Mouse (Mus musculus) liver, embryonic 14.5 days (tissue): ENCODE measurements at regions not wholly inside any gene's neighbourhood (a gene's known extent, or its start where the extent isn't known, plus 50 kb on each side); places are given as distances from the start of the nearest gene placed in this dataset.

Source experiments
- ATAC-seq: fragments of 200-750 bp; cut with Nextera tagmentation; 2 replicates; pipeline ENCODE4 v1.8.0; 2017; ENCODE audit warnings: moderate number of reproducible peaks, mild to moderate bottlenecking, moderate library complexity; ENCODE audit not compliant: insufficient read depth
- DNase-seq, 3 experiments: peaks; one replicate each; pipeline ENCODE4 v3.0.0-alpha.2; 2012 to 2013; ENCODE audit warnings: low read depth in 3 of 3, low spot score in 3 of 3
- H3K27ac ChIP-seq: fragments of 300-500 bp; sonication (generic); 2 replicates; pipeline ENCODE4 v1.5.1; 2014; ENCODE audit warnings: moderate library complexity, mild to moderate bottlenecking, control low read depth, inconsistent platforms
- H3K27me3 ChIP-seq: fragments of 300-500 bp; sonication (generic); 2 replicates; pipeline ENCODE4 v1.6.1; 2014; ENCODE audit warnings: mild to moderate bottlenecking, low read length, moderate library complexity; ENCODE audit not compliant: control insufficient read depth, insufficient read depth
- H3K36me3 ChIP-seq: fragments of 300-500 bp; sonication (generic); replicated peaks from 2 replicates; pipeline ENCODE4 v1.6.1; 2014; ENCODE audit warnings: low read depth; ENCODE audit not compliant: control insufficient read depth, insufficient read depth
- H3K4me1 ChIP-seq, 2 experiments: fragments of 200-500 bp in 1 of 2; fragments of 300-500 bp in 1 of 2; sonication (generic) in 1 of 2; replicated peaks; 2 replicates each; pipeline ENCODE4 v1.6.1; 2012 to 2014; ENCODE audit warnings: antibody characterized with exemption in 1 of 2, inconsistent platforms in 1 of 2, low read length in 1 of 2; ENCODE audit not compliant: control insufficient read depth in 2 of 2, insufficient read depth in 2 of 2
- H3K4me2 ChIP-seq: fragments of 300-500 bp; sonication (generic); 2 replicates; pipeline ENCODE4 v1.6.1; 2014; ENCODE audit warnings: low read depth, mild to moderate bottlenecking, control low read depth, moderate library complexity
- H3K4me3 ChIP-seq, 2 experiments: fragments of 200-500 bp in 1 of 2; fragments of 300-500 bp in 1 of 2; sonication (generic) in 1 of 2; 2 replicates each; pipeline ENCODE4 v1.5.1; 2012 to 2014; ENCODE audit warnings: low read depth in 2 of 2, low read length in 2 of 2, mild to moderate bottlenecking in 2 of 2, control low read depth in 1 of 2, inconsistent platforms in 1 of 2, moderate library complexity in 1 of 2; ENCODE audit not compliant: insufficient read depth in 1 of 2
- H3K9ac ChIP-seq: fragments of 300-500 bp; sonication (generic); replicated peaks from 2 replicates; pipeline ENCODE4 v1.6.1; 2014; ENCODE audit warnings: mild to moderate bottlenecking, control low read depth, moderate library complexity
- H3K9me3 ChIP-seq: fragments of 300-500 bp; sonication (generic); 2 replicates; pipeline ENCODE4 v1.6.1; 2016; ENCODE audit warnings: low read length, mixed read lengths; ENCODE audit not compliant: control insufficient read depth
- CTCF ChIP-seq: IDR thresholded peaks from 2 replicates; pipeline ENCODE4 v1.5.1; 2016; ENCODE audit warnings: antibody characterized with exemption, low read depth, control low read depth
- EP300 ChIP-seq: IDR thresholded peaks from 2 replicates; pipeline ENCODE4 v1.6.1; 2016; ENCODE audit warnings: antibody characterized with exemption, low read depth
- WGBS: fragments of 180-500 bp; shearing (Covaris S2); extraction: QIAGEN DNeasy Blood & Tissue Kit; methylation state at CpG from one replicate; pipeline ENCODE4 v1.1.7; 2014; ENCODE audit not compliant: insufficient replicate concordance; 5-methylcytosine and 5-hydroxymethylcytosine counted together

DNA sequence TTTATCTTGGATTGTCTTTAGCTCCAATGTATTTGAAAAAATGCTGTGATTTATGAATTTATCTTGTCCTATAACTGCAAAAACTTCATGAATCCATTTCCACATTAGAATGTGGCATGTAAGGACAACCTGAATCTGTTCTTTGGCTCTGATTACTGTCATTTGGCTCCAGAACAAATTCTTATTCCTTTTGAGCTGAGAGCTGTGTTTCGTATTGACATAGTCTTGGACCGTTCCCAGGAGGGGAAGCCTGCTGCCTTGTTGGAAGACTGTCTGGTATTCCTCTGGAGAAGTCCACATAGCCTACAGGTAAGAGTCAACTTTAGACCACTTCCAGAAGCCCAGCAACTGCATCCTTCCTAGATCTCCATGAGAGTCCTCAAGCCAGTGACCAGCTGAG lies 109.4 kb upstream of the Foxa2 start:
- Histone ChIP-seq H3K4me2 (no peak overlapping the region), H3K9ac (no peak overlapping the region), H3K27me3 (no peaks in the 10 kb centered on the region), H3K4me1 (no peaks in the 10 kb centered on the region), H3K27ac (no peak overlapping the region), H3K9me3 (no peaks in the 10 kb centered on the region), H3K4me3 (no peak overlapping the region), H3K36me3 (no peaks in the 10 kb centered on the region)
- TF ChIP-seq CTCF, result no peak
- no peak for TF ChIP-seq EP300
- no peak for DNase-seq
- 64% methylated on average over 2 of the region's 2 CpGs for whole genome bisulfite sequencing
- no peak for ATAC-seq

DNA sequence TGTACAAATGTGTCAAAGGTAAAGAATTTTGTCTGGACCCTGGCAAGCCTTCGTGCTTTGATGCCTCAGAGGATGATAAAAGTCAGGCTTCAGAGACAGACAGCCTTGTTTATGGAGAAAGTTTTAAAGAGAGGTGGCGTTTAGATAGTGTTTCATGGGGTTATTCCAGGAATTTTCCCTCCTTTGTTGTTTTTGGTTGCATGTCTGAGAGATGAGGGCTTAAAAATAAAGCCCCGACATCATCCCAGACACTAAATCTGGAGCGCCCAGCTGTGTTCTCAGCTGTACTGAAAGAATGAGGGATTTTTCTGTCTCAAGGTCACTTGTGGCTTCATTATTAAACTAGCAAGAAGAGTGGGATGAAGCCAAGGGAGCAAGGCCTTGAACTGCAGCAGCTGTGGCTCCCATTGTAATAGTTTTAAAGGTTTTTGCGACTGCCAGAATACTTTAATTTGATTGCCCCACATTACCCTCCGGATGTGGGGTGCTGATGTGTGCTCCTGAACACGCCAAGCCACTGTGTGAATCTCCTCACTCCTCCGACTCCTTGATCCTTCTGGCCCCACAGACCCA lies 112.3 kb upstream of the Foxa2 start:
- H3K27ac ChIP-seq, result no peak overlapping the region
- no peak overlapping the region for H3K4me2 ChIP-seq
- 60% methylated on average over 8 of the region's 8 CpGs for WGBS
- H3K9ac ChIP-seq, result no peak overlapping the region
- no peaks in the 10 kb centered on the region for H3K27me3 ChIP-seq
- DNase-seq (no peak), ATAC-seq (no peak)
- TF ChIP-seq CTCF, result no peak
- no peak for TF ChIP-seq EP300
- H3K4me3 ChIP-seq, result no peak overlapping the region
- no peaks in the 10 kb centered on the region for H3K9me3 ChIP-seq
- H3K36me3 ChIP-seq, result no peaks in the 10 kb centered on the region
- no peaks in the 10 kb centered on the region for H3K4me1 ChIP-seq

DNA sequence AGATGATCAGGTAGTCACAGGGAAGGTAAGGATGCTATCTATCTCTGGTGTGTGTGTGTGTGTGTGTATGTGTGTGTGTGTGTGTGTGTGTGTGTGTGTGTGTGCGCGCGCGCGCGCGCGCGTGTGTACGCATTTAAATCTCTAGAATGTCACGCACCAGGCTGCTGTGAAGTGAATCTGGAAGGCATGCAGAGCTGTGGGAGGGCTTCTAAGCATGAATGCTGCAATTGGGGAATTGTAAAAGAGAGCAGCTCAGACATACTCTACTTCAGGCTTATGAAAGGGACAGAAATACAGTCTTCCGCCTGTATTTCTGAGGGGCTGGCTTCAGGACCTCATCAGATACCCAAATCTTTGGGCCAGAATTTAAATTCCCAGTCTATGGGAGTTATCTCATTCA lies 114.2 kb upstream of the Foxa2 start:
- Histone ChIP-seq H3K27me3 (no peaks in the 10 kb centered on the region), H3K4me1 (no peaks in the 10 kb centered on the region), H3K9me3 (no peaks in the 10 kb centered on the region), H3K9ac (no peak overlapping the region), H3K27ac (no peak overlapping the region), H3K4me3 (no peak overlapping the region), H3K4me2 (no peak overlapping the region), H3K36me3 (no peaks in the 10 kb centered on the region)
- DNase-seq (no peak), ATAC-seq (no peak)
- WGBS, result 89% methylated on average over 12 of the region's 12 CpGs
- no peak for TF ChIP-seq EP300
- no peak for TF ChIP-seq CTCF

DNA sequence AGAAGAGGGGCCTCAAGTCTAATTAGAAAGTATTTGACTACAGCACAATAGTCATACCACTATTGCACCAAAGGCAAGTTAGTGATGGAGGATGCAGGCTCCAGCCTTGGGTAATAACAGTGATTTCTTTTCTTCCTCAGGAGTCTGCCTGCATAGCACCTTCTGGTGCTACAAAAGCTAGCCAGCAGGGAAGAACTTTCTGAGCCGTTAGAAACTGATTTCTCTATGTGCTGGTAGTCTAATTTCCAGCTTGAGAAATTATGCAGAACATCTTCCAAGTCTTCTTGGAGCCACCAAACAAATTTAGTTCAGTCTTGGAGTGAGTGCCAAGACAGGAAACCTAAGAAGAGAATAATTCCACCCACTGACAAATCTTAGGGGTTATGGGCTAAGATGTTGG lies 115.2 kb upstream of the Foxa2 start:
- WGBS, result 45% methylated on average over 1 of the region's 1 CpGs
- Histone ChIP-seq H3K4me2 (no peak overlapping the region), H3K36me3 (no peaks in the 10 kb centered on the region), H3K4me1 (no peaks in the 10 kb centered on the region), H3K27me3 (no peaks in the 10 kb centered on the region), H3K4me3 (no peak overlapping the region), H3K27ac (no peak overlapping the region), H3K9ac (no peak overlapping the region), H3K9me3 (no peaks in the 10 kb centered on the region)
- TF ChIP-seq EP300, result no peak
- TF ChIP-seq CTCF, result no peak
- DNase-seq, result no peak
- no peak for ATAC-seq

DNA sequence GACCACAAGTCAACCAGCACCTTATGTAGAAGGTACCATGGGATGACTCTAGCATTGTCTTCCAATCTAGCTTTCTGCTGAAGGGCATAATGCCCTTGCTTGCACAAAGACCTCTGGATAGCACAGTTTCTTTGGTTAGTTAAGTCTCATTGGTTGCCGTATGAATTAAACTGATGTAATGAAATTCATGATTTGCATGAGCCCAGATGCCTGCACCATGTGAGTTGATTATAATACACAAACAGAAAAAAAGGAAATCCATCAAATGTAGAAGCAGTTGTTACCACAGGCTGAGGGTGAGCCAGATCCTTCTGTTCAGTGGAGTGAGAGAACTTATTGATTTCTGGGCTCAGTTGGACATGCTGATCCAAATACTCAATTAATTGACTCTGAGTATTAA lies 115.8 kb upstream of the Foxa2 start:
- Histone ChIP-seq H3K4me1 (no peaks in the 10 kb centered on the region), H3K9me3 (no peaks in the 10 kb centered on the region), H3K9ac (no peak overlapping the region), H3K4me2 (no peak overlapping the region), H3K27ac (no peak overlapping the region), H3K36me3 (no peaks in the 10 kb centered on the region), H3K4me3 (no peak overlapping the region), H3K27me3 (no peaks in the 10 kb centered on the region)
- DNase-seq (no peak), ATAC-seq (no peak)
- TF ChIP-seq EP300 (no peak), CTCF (no peak)
- WGBS, result 65% methylated on average over 1 of the region's 1 CpGs
